Mouse (Mus musculus): ENCODE measurements around the gene Nckap5.

Nckap5 gene

GRCm38 (mm10) chr1:125910211-125910870 lies 920.3 kb downstream of the Nckap5 start:
- peak; percentile 8 to 15 for DNase-seq (ENCODE audit: low spot score in 2 of 2)

GRCm38 (mm10) chr1:125893158-125893557 lies 937.4 kb downstream of the Nckap5 start:
- DNase-seq (ENCODE audit: low spot score in 2 of 2) = no peak

DNA sequence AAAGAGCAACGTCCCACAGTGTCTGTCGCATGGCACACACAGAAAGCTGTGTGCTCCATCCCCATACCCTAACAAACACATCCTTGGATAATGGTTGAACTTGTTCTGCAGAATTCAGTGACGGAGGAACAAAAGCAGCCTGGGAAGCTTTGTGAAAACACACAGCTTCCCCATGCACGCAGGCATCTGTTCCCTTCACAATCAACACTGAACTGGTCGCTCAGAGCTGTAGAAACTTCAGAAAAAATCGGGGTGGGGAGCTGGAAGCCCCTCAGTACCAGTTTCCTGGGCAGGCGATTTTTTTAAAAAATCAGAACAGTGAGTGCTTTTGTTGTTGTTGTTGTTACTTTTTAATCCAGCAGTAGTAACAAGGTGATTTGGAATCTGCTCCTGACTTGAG lies 960.5 kb downstream of the Nckap5 start:
- no peak for DNase-seq (ENCODE audit: low spot score in 2 of 2)

Measured in frontal cortex, postnatal 25 days (tissue).